ENCODE assay signal across 14 mouse cellular contexts in the genomic region with DNA sequence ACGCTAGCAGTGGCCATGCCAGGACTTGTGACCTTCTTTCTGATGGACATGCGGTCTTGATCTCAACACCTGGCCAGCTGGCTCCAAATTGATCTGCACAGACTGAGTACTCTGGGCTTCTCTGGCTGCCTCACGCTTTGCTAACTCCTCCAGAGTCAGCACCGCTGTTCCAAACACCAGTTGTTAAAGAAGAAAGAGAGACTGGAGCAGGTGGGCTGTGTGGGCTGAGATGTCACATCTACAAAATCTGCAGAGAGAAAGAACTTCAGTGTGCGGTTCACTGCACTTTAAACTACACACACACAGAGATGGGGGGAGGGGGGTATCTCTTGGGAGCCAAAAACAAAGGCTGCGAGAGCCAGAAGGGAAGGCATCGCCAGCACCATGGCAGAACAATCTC.
DNase-seq lines count a peak whose midpoint lies in the region; ATAC-seq lines count a peak whose summit lies in the region.
"Had no signal": no experiment of that assay in that cellular context is flagged by ENCODE, and none has a peak within 500 bp of the region (broad histone marks: within the 10 kb centered on the region; RNA-seq: fewer than 3 reads in every experiment).

No protein-coding gene starts in this region.

- peak; percentile 66 for ATAC-seq in frontal cortex, adult (ENCODE audit: low TSS enrichment)
- ATAC-seq in erythroid progenitor cell, adult 5-6 weeks (replicated peaks; ENCODE audit: low FRiP score, poor library complexity, severe bottlenecking), result no peak
- ATAC-seq: forebrain, embryonic 15.5 days had no signal

- no peak for DNase-seq in frontal cortex, postnatal 25 days (ENCODE audit: low spot score in 2 of 2)
- peak; percentile 22 to 59 for DNase-seq in thymus, adult 18-20 months
- DNase-seq in thymus, postnatal 0 days (ENCODE audit: low spot score), result no peak
- DNase-seq in right cerebral cortex, postnatal 14 days, result peak; percentile 14
- DNase-seq in thymus, postnatal 4 days, result peak; percentile 45
- no peak for DNase-seq in T-cell, adult 2 months (ENCODE audit: low spot score)
- DNase-seq: cerebellum, adult 8-10 months; gastrocnemius, postnatal 25 days; heart, postnatal 36 days; kidney, adult 9 months; lung, postnatal 36 days had no signal

Comparison
In these comparisons a context has a peak if more than half of its experiments do, and no peak if none do; other contexts are left out.
1. DNase-seq: peak in thymus, adult 18-20 months (2 of 2), right cerebral cortex, postnatal 14 days (single experiment) and thymus, postnatal 4 days (single experiment); none in frontal cortex, postnatal 25 days (0 of 2), thymus, postnatal 0 days (single experiment) and T-cell, adult 2 months (single experiment).